Comparison of ENCODE assay signal across 8 mouse cellular contexts in the genomic region with DNA sequence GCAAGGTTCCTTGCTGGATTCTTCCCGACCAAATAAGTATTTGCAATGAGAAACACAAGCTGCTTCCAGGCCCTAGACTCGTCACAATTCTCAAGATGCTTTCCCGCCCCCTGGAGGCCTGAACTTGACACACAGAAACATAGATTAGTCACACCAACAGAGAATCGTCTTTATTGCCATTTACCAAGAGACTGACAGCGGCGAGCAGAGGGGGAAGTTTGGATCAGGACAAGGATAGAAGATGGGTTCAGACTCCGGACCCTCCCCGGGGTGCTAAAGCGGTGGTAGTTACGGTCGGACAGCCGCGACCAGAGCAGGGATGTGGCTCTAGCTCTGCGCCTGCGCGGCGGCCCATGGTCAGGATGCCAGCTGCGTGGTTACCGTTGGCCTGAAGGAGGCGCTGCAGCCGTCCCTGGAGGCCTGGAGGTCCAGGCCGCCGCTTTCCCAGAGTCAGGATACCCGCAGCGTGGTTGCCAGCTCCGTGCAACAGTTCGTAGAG. TPM values are rescaled to one million over a fixed set of nuclear protein-coding genes. Genes with fewer than 3 reads are reported as not detected.
DNase-seq lines count a peak whose midpoint lies in the region; ATAC-seq and TF ChIP-seq lines count a peak whose summit lies in the region.

No protein-coding gene starts in this region.

- no peaks in the 10 kb centered on the region for H3K27me3 ChIP-seq in ES-Bruce4 (ENCODE audit: control insufficient read depth, insufficient read depth, low read length, poor library complexity, severe bottlenecking)
- peaks cover 25% of the 10 kb centered on the region for H3K27me3 ChIP-seq in forebrain, embryonic 13.5 days
- peaks cover 43% of the 10 kb centered on the region for H3K27me3 ChIP-seq in liver, embryonic 16.5 days (ENCODE audit: control insufficient read depth, insufficient read depth, low read depth, low read length)
- peaks cover 19% of the 10 kb centered on the region for H3K27me3 ChIP-seq in neural tube, embryonic 13.5 days

- peaks cover 2% of the 10 kb centered on the region for H3K4me1 ChIP-seq in ES-Bruce4 (ENCODE audit: control insufficient read depth, insufficient read depth, low read length)
- peaks cover 23% of the 10 kb centered on the region for H3K4me1 ChIP-seq in forebrain, embryonic 13.5 days
- H3K4me1 ChIP-seq in liver, embryonic 16.5 days (ENCODE audit: control insufficient read depth, low read depth, low read length) = peaks cover 16% of the 10 kb centered on the region
- H3K4me1 ChIP-seq in neural tube, embryonic 13.5 days (replicated peaks) = peaks cover 30% of the 10 kb centered on the region

- H3K36me3 ChIP-seq in ES-Bruce4 (ENCODE audit: control insufficient read depth, insufficient read depth, low read length, poor library complexity, severe bottlenecking) = no peaks in the 10 kb centered on the region
- H3K36me3 ChIP-seq in forebrain, embryonic 13.5 days (ENCODE audit: poor library complexity, severe bottlenecking) = 0 out of 2 replicates have a peak, but pooled peaks cover under 1% of the 10 kb centered on the region
- H3K36me3 ChIP-seq in liver, embryonic 16.5 days (ENCODE audit: control insufficient read depth, insufficient read depth) = no peaks in the 10 kb centered on the region
- no peaks in the 10 kb centered on the region for H3K36me3 ChIP-seq in neural tube, embryonic 13.5 days

- intact Hi-C loops in heart, postnatal 10 days (cut with DNase I) = loop anchor here (1.0 to 5.0 kb wide), 2 partner anchors 47 to 189 kb away; a partner anchor contains a TSS

- DNase-seq in heart, postnatal 10 days = peak; percentile 93 to 97
- peak; percentile 91 to 93 for DNase-seq in kidney, postnatal 4 days
- DNase-seq in telencephalon, adult 2 months (ENCODE audit: low read depth, low spot score) = peak; percentile 75

- under 1% methylated on average over 27 of the region's 27 CpGs for WGBS in forebrain, embryonic 13.5 days
- under 1% methylated on average over 27 of the region's 27 CpGs for WGBS in liver, embryonic 16.5 days (ENCODE audit: insufficient replicate concordance)
- whole genome bisulfite sequencing in neural tube, embryonic 13.5 days = under 1% methylated on average over 27 of the region's 27 CpGs

- peak; percentile 85; the same call in 1 of the 2 replicates for ATAC-seq in cerebellum, adult (ENCODE audit: insufficient number of reproducible peaks, low FRiP score, low TSS enrichment)
- peak; percentile 56 for ATAC-seq in forebrain, embryonic 13.5 days
- peak; percentile 39; the same call in 1 of the 2 replicates for ATAC-seq in liver, embryonic 16.5 days (ENCODE audit: low read depth)
- peak; percentile 38 for ATAC-seq in neural tube, embryonic 13.5 days (ENCODE audit: low read depth)

- TF ChIP-seq POLR2A in ES-Bruce4 (IDR thresholded peaks at IDR 0.05; ENCODE audit: insufficient read depth, low read length) = no peak

- no peak for TF ChIP-seq EP300 in ES-Bruce4 (IDR thresholded peaks at IDR 0.05; ENCODE audit: insufficient read depth, low read depth, low read length)

- H3K27ac ChIP-seq in ES-Bruce4 (ENCODE audit: insufficient read depth, low read length) = no peak overlapping the region
- H3K27ac ChIP-seq in forebrain, embryonic 13.5 days = no peak overlapping the region; the same call in 1 of the 2 replicates
- H3K27ac ChIP-seq in liver, embryonic 16.5 days (ENCODE audit: low read length) = no peak overlapping the region
- 0 out of 2 replicates have a peak overlapping the region, but pooled peaks have one; percentile 18 for H3K27ac ChIP-seq in neural tube, embryonic 13.5 days (replicated peaks)

- no peaks in the 10 kb centered on the region for H3K9me3 ChIP-seq in ES-Bruce4 (replicated peaks; ENCODE audit: control insufficient read depth, insufficient read depth, low read length, poor library complexity, severe bottlenecking)
- H3K9me3 ChIP-seq in forebrain, embryonic 13.5 days (replicated peaks) = no peaks in the 10 kb centered on the region
- no peaks in the 10 kb centered on the region for H3K9me3 ChIP-seq in liver, embryonic 16.5 days (replicated peaks; ENCODE audit: control insufficient read depth, low read length)
- H3K9me3 ChIP-seq in neural tube, embryonic 13.5 days = no peaks in the 10 kb centered on the region

- H3K4me2 ChIP-seq in forebrain, embryonic 13.5 days = peak overlapping the region; percentile 70
- peak overlapping the region; percentile 72 for H3K4me2 ChIP-seq in liver, embryonic 16.5 days (ENCODE audit: low read depth, low read length)
- H3K4me2 ChIP-seq in neural tube, embryonic 13.5 days = peak overlapping the region; percentile 68

- TF ChIP-seq CTCF in ES-Bruce4 (IDR thresholded peaks at IDR 0.05; ENCODE audit: low read depth, low read length) = peak; percentile 85

- peak overlapping the region; percentile 6; the same call in 1 of the 2 replicates for H3K9ac ChIP-seq in ES-Bruce4 (ENCODE audit: low read depth, poor library complexity, severe bottlenecking)
- peak overlapping the region; percentile 62 for H3K9ac ChIP-seq in forebrain, embryonic 13.5 days
- H3K9ac ChIP-seq in liver, embryonic 16.5 days (ENCODE audit: low read depth, low read length) = no peak overlapping the region
- H3K9ac ChIP-seq in neural tube, embryonic 13.5 days = peak overlapping the region; percentile 70

- H3K4me3 ChIP-seq in ES-Bruce4 (ENCODE audit: low read depth, low read length) = peak overlapping the region; percentile 61
- H3K4me3 ChIP-seq in forebrain, embryonic 13.5 days = peak overlapping the region; percentile 45
- peak overlapping the region; percentile 56 for H3K4me3 ChIP-seq in liver, embryonic 16.5 days (ENCODE audit: low read depth, low read length)
- H3K4me3 ChIP-seq in neural tube, embryonic 13.5 days = peak overlapping the region; percentile 45

RNA-seq across cellular contexts. Expression of a gene that starts 1.1 kb away (rescaled TPM):
- polyA plus RNA-seq in ES-Bruce4 (2011; ENCODE audit: insufficient read depth, insufficient read length, low read depth, missing spikeins) = not detected in 2 replicates
- polyA plus RNA-seq in forebrain, embryonic 13.5 days (2015; fragmentation: Nextera tagmentation; extraction: Ambion mirVana) = not detected in 2 replicates
- total RNA-seq in heart, postnatal 10 days (2021) = not detected
- polyA plus RNA-seq in liver, embryonic 16.5 days (2015; fragmentation: Nextera tagmentation; extraction: Ambion mirVana) = not detected in 2 replicates
- 0.56 TPM in 1 of 2 replicates, not detected in the other for polyA plus RNA-seq in neural tube, embryonic 13.5 days (2015; fragmentation: Nextera tagmentation; extraction: Ambion mirVana)

RNA-seq across cellular contexts. Expression of a gene that starts 1.9 kb away (rescaled TPM):
- polyA plus RNA-seq in ES-Bruce4 (2011; ENCODE audit: insufficient read depth, insufficient read length, low read depth, missing spikeins) = 0.17 and 0.21 TPM in 2 replicates
- polyA plus RNA-seq in forebrain, embryonic 13.5 days (2015; fragmentation: Nextera tagmentation; extraction: Ambion mirVana) = 3.4 and 4.6 TPM in 2 replicates
- not detected for total RNA-seq in heart, postnatal 10 days (2021)
- not detected in 2 replicates for polyA plus RNA-seq in liver, embryonic 16.5 days (2015; fragmentation: Nextera tagmentation; extraction: Ambion mirVana)
- 4.8 and 5.3 TPM in 2 replicates for polyA plus RNA-seq in neural tube, embryonic 13.5 days (2015; fragmentation: Nextera tagmentation; extraction: Ambion mirVana)

RNA-seq across cellular contexts. Expression of a gene that starts 9.2 kb away (rescaled TPM):
- 5.4 and 5.8 TPM in 2 replicates for polyA plus RNA-seq in ES-Bruce4 (2011; ENCODE audit: insufficient read depth, insufficient read length, low read depth, missing spikeins)
- polyA plus RNA-seq in forebrain, embryonic 13.5 days (2015; fragmentation: Nextera tagmentation; extraction: Ambion mirVana) = 1.9 and 2.4 TPM in 2 replicates
- 10 to 100 TPM; 10.4 to 12.6 TPM for total RNA-seq in heart, postnatal 10 days (2021)
- 1.6 and 2.1 TPM in 2 replicates for polyA plus RNA-seq in liver, embryonic 16.5 days (2015; fragmentation: Nextera tagmentation; extraction: Ambion mirVana)
- polyA plus RNA-seq in neural tube, embryonic 13.5 days (2015; fragmentation: Nextera tagmentation; extraction: Ambion mirVana) = 4.7 and 5.0 TPM in 2 replicates

RNA-seq across cellular contexts. Expression of a gene that starts 23.6 kb away (rescaled TPM):
- 95.2 and 95.3 TPM in 2 replicates for polyA plus RNA-seq in ES-Bruce4 (2011; ENCODE audit: insufficient read depth, insufficient read length, low read depth, missing spikeins)
- 22.7 and 23.1 TPM in 2 replicates for polyA plus RNA-seq in forebrain, embryonic 13.5 days (2015; fragmentation: Nextera tagmentation; extraction: Ambion mirVana)
- 10 to 100 TPM; 85.3 to 97.8 TPM for total RNA-seq in heart, postnatal 10 days (2021)
- 21.9 and 22.6 TPM in 2 replicates for polyA plus RNA-seq in liver, embryonic 16.5 days (2015; fragmentation: Nextera tagmentation; extraction: Ambion mirVana)
- 30.0 and 35.1 TPM in 2 replicates for polyA plus RNA-seq in neural tube, embryonic 13.5 days (2015; fragmentation: Nextera tagmentation; extraction: Ambion mirVana)

RNA-seq across cellular contexts. Expression of a gene that starts 47.9 kb away (rescaled TPM):
- polyA plus RNA-seq in ES-Bruce4 (2011; ENCODE audit: insufficient read depth, insufficient read length, low read depth, missing spikeins) = not detected in 2 replicates
- polyA plus RNA-seq in forebrain, embryonic 13.5 days (2015; fragmentation: Nextera tagmentation; extraction: Ambion mirVana) = not detected in 2 replicates
- total RNA-seq in heart, postnatal 10 days (2021) = not detected
- polyA plus RNA-seq in liver, embryonic 16.5 days (2015; fragmentation: Nextera tagmentation; extraction: Ambion mirVana) = 0.24 TPM in 1 of 2 replicates, not detected in the other
- 0.43 TPM in 1 of 2 replicates, not detected in the other for polyA plus RNA-seq in neural tube, embryonic 13.5 days (2015; fragmentation: Nextera tagmentation; extraction: Ambion mirVana)
